Mouse (Mus musculus): ENCODE data around the gene 0610030E20Rik.
A peak's percentile ranks its signal among the peaks of the same experiment; 100 is the strongest.

Gene 0610030E20Rik

DNA sequence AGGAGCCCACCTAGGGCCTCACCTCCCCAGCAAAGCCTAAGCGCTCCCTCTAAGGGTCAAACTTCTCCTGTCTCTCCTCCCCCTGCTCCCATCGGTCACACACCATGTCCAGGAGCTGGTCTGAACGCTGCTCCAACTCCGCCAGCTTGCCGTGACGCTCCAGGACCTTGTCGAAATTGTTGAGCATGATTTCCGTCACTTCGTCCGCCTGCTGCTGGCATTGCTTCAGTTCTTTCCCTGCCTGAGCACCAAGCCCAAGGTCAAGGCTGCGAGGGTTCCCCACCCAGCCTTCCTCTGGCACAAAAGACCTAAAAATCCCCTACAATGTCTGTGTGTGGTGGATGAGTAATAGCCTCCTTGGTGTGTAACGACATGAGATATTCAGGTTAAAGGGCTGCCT lies 23.0 kb downstream of the 0610030E20Rik start:
- peak in 1 of 2 experiments; percentile 28 for DNase-seq (ENCODE audit: low spot score in 2 of 2)

DNA sequence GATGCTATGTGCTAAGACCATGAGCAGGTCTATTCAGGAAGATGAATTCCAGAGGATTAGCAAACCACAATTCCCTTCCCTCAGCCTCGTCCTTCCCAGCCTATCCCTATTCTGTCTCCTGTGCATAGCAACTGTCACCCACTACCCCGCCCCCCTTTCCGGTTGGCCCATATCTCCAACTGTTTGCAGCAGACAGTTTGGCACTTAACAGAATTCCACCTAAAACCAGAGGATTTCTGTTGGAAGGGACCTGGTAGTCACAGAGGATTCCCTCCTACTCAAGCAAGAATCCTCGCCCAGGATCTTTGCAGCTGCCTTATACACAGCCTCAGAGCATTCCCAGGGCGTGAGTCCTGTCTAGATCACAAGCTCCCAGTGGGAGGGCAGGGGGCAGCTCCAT lies 24.0 kb downstream of the 0610030E20Rik start:
- no peak for DNase-seq (ENCODE audit: low spot score in 2 of 2)

DNA sequence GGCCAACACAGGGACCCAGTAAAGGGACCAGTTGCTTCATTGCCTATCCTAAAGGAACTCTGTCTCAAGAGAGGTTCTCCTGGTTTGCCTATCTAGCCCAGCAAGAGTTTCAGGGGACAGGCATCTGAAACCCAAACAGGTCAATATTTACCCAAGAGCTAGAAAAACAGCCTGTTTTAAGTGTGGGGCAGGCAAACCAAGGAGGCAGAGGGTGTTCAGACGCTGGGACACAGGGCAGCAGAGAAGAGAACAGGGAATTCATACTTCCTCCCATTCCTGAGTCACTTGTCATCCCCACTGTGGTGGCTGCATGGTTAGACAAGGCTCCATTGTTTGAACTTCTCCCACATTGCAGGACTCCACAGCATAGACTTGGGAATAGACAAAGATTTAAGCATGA lies 24.5 kb downstream of the 0610030E20Rik start:
- DNase-seq (ENCODE audit: low spot score in 2 of 2), result no peak

DNA sequence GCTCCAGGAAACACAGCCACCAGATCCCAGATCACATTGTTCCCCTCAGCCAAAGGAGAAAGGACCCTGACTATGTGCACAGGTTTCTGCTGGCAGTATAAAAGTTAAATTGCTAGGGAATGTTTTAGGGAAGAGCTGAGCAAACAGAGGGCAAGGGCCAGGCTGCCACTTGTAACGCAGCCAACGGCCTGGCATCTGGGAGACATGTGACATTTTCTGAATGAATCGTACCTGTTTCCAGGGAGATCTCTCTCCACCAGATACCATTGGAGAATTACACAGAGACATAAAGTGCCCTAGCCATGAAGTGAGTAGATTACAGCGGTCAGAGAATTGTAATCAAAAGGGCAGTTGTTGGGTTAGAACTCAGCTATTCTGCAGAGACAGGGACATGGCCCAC lies 26.1 kb downstream of the 0610030E20Rik start:
- no peak for DNase-seq (ENCODE audit: low spot score in 2 of 2)

DNA sequence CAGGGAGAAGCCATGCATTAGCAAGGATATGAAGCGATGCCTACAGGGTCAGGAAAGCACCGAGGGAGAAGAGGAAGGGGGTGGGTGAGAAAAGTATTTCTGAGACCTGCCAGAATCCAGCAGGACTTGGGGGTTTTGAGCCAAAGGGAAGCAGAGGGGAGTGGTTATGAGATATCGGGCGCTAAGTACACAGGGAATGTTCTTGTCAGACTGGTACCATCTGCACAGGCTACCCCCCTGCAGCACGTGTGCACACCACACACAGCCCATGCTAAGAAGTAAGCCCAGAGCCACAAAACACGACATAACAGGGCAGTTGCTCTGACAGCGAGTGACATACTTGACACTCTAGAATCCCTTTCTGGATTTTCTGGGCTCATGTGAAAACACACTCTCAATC lies 27.1 kb downstream of the 0610030E20Rik start:
- no peak for DNase-seq (ENCODE audit: low spot score in 2 of 2)

DNA sequence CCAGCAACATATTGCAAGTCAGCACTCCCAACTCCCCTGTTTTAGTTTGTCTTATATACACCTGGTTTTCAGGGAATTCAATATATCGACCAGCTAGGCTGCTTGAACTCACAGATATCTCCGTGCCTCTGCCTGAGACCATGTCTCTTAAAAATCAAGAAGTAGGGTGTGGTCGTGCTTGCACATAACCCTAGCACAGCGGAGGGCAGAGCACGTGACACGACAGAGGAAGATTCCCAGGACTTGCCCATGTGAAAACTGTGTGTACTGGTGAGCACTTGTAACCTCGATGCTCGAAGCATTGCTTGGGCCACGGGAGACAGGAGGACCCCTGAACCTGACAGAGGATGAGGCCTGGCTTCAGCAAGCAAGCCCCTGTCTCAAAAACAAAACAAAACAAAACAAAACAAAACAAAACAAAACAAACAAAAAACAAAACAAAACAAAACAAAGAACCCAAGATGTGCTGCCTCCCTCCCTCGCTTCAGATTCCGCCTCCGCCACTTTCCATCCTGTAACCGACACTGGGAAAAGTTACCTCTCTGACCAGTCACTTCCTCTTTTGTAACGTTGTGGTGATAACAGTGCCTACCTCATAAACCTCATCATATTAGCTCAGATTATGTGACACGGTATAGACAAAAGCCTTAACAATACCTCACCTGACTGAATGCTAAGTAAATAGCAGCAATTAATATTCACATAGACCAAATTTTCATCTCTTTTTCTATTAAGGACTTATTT lies 27.9 kb downstream of the 0610030E20Rik start:
- DNase-seq (ENCODE audit: low spot score in 2 of 2), result no peak

DNA sequence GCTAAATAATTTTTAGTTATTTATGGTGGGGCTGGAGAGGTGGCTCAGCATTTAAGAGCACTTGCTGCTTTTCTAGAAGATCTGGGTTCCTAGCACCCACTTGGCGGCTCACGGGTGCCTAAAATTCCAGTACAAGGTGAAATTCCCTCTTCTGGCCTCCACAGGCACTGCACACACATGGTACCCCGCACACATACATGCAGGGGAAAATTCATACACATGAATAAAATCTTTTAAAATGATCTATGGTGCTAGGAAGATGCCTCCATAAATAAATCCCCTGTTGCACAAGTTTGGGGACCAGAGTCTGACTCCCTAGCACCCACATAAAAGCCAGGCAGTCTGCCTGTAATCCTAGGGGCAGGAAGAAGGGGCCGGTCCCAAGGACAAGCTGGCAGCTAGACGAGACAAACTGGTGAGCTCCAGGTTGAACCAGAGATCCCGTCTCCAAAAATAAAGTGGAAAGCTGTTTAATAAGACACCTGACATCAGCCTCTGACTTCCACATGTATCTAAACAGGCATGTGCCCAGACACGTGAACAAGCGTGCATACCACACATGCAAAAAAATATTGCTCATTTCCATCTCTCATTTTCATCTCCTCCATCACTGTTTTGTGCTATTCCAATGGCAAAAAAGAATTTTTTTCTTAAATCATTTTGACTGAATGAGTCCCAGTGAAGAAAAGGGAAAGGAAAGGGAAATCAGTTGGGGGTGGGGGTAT lies 31.6 kb downstream of the 0610030E20Rik start:
- DNase-seq (ENCODE audit: low spot score in 2 of 2), result no peak

DNA sequence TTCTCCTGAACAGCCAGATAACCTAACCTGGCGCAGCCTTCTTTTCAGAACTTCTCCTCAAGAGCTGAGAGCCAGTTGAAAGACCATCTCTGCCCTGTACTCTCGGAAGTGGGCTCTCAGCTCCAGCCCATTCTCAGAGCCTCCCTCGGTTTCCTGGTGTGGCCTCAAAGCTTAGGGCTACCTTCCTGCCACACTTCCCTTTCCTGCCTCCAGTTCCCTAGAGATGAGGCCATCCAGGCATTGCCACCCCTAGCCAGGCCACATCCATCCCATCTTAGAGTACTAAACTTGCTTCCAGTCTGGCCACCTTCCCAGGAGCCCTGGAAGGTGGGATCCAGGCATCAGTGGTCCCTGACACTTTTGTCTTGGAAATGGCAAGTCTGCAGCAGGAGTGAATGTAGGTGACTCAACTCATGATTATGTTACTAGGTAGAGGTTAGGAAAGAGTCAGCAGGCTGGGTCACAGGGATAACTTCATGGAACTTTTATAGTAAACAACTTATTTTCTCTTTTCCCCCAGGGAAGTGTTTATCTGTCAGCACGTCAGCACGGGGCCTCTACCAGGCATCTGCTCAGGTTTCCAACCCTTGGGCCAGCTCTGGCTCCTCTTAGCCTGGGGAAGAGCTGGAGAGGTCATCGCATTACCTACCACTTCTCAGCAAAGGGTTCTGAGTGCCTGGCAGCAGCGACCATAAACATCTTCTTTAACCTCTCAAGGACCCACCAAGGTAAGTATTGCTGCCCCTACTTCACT lies 32.4 kb downstream of the 0610030E20Rik start:
- no peak for DNase-seq (ENCODE audit: low spot score in 2 of 2)

DNA sequence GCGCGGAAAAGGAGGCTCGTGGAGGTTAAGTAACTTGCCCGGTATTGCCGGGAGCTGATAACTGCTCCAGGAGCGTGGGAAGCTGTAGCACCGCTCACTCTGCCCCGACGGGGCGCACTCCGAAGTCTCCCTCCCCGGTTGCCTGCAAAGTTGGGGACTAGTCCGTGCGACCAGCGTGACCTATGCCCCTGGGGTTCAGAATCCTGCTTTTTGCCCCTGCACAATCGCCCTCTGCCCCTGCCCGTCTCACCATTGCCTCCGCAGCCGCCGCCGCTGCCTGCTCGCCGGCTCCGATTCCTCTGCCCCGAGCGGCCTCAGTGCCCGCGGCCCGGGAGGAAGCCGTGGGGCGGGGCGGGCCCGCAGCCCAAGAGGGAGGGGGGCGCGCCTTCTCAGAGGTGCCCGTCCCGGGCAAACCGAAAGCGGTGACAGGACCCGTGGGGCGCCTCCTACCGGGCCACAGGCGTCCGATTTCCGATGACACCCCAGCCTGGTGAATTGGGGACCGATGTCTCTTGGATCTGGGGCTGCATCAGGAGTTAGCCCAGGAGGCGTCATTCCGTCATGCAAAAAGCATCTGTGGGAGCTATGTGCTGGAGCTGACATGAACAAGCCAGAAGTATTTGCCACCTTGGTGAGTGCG lies 33.1 kb downstream of the 0610030E20Rik start, which contains the start of gene Vamp5:
Gene Vamp5, minus strand, starts transcription at position 338 of the 640 bp plus-strand sequence.
- peak; percentile 80 to 86 for DNase-seq (ENCODE audit: low spot score in 2 of 2)

DNA sequence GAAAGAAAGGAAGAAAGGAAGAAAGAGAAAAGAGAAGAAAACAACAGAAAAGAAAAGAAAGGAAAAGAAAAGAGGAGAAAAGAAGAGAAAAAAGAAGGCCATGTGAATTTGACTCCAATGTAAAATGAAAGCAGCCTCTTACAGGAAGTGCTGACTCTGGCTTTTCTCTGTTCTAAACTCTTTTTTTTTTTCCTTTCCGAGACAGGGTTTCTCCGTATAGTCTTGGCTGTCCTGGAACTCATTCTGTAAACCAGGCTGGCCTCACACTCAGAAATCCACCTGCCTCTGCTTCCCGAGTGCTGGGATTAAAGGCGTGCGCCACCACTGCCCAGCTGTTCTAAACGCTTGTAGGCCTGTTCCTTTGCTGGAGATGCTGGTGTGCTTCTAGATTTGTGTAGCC lies 35.4 kb downstream of the 0610030E20Rik start:
- DNase-seq (ENCODE audit: low spot score in 2 of 2), result no peak

DNA sequence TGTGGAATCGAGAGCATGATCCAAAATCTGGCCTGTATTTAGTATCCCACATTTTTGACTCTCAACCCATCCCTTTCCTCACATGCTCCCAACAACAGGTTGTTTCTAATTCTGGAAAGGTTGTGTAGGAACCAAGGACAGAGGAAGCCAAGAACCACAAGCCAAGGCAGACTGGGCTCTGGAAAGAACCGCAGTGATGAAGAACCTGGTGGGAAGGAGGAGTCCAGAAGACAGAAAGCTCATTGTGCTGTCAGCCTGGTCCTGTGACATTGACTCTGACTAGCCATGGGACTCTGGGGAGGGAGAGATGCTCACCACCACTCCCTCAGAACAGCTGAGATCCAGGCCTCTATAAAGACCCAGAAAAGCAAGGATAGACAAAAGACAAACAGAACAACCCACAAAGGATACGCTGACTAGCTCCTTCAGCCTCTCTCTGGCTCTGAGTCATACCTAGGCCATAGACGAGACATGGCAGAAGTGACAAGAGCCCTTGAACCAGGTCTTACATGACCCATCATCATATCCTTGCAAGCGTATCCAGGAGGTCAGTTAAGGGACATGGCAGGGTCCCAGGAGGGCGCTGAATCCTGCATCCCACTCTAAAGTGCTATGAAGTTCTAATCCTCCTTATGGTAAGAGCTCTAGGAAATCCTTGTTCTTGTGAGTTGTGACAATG lies 36.2 kb downstream of the 0610030E20Rik start:
- no peak for DNase-seq (ENCODE audit: low spot score in 2 of 2)

DNA sequence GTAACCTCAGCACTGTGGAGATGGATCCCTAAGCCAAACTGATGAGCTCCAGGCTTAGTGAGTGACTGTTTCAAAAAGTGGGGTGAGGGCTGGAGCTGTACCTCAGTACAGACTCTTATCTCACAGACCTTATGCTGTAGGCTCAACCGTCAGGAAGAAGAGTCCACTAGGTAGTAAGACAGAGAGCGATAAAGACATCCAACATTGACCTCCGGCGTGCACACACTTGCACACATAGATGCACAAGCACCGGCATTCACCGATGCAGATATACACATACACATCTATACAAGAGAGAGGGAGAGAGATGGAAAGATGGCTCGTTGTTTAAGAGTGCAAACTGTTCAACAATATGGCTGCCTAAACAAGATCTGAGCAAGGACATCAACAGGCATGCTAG lies 36.8 kb downstream of the 0610030E20Rik start:
- DNase-seq (ENCODE audit: low spot score in 2 of 2), result no peak

DNA sequence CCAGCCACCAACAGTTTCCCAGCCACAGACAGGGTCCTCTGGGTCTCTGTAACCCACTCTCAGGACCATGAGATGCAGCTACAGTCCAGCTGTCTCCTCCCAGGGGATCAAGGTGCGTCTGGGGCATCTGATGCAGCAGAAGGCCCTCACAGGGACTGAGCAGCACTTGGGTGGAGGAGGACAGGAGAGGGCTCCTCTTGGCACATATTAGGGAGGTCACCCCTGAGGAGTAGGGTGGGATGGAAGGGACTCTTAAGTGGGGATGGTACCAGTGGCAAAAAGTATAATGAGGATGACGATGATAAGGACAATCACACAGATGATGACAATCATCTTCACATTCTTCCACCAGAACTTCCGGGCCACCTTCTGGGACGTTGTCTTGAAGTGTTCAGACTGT lies 38.1 kb downstream of the 0610030E20Rik start:
- DNase-seq (ENCODE audit: low spot score in 2 of 2), result no peak

DNA sequence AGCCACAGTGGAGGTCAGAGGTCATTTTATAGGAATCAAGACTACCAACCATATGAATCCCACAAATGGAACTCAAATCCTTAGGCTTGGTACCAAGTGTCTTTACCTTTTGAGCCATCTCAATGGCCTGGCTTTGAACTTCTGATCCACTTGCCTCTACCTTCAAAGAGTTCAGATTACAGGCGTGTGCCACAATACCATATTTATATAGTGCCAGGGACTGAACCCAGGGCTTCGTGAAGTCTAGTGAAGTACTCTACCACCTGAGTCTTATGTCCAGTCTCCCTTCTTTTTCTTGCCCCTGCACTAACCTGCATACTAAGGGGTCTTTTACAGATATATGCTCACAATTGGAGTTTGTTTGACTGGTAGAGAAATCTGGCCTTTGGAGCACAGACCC lies 39.4 kb downstream of the 0610030E20Rik start:
- no peak for DNase-seq (ENCODE audit: low spot score in 2 of 2)

DNA sequence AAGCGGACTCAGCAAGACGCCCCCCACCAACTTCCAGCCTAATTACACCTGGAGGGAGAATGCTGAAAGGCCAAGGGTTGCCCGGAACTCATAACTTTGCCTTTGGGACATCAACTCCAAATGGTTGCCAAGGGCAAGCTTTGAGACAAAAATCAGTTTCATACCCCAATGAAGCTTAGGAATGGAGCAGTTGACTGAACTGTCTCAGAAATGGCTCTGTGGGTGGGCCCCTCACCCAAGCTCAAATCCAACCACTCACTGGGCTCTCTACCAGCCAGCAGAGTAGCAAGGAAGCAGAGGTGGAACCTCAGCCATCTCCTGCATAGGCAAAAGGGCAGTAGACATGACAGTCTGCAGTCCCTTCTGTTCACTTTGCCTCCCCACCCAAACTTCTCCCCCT lies 40.7 kb downstream of the 0610030E20Rik start:
- no peak for DNase-seq (ENCODE audit: low spot score in 2 of 2)

DNA sequence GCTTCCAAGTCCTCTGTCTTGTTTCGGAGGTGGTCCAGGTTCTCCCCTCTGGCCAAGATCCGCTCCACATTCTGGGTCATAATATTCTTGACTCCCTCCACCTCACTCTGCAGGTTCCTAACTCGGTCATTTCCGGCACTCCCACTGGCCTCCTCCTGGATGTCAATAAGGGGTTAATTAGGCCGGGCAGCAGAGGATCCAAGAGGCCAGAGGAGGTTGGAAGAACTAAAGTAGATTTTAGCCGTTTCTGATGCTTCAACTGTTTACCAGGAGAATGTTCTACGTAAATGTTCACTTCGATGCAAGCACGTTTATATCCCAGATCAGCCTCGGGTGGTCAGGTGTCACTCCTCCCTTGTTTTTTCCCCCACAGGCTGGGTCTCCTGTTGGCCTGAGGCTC lies 41.1 kb downstream of the 0610030E20Rik start:
- no peak for DNase-seq (ENCODE audit: low spot score in 2 of 2)

DNA sequence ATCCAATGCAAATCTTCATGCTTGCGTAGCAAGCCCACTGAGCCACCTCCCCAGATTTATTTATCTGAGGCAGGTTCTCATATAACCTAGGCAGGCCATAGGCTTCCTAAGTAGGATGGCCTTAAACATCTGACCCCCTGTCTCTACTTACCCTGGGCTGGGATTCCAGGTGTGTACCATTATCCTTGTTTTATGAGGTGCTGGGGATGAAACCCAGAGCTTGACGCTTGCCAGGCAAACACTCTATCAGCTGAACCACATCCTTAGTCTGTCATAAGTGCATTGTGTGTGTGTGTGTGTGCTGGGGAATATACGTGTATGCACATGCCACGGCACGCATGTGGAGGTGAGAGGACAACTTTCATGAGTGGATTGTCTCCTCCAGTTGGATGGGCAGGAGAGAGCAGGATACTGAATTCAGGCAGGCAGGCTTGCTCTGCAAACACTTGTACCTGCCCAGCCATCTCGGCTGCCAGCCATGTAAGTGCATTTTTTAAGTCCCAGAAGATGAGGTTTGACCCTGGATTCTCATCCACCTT lies 41.7 kb downstream of the 0610030E20Rik start:
- DNase-seq (ENCODE audit: low spot score in 2 of 2), result no peak

DNA sequence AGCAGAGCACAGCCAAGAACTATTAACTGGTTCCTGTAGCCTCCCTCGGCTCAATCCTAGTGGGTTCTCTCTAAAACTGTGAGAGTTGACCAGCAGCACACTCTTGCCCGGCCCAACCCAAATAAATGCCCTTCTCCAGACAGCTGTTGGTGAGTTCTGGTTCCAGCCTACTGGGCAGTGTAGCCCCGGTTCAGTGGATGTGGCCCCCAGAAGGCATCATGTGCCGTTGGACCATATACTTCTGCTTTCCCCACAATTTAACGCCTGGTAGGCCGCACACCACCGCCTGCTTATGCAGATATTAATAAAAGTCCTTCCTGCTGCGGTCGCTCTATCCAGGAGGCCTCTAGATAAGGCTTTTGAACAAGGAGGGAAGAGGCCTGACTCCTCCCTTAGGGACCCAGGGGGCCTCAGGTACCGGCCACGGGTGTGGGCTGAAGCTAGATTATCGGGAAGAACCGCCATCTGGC lies 42.4 kb downstream of the 0610030E20Rik start:
- no peak for DNase-seq (ENCODE audit: low spot score in 2 of 2)

DNA sequence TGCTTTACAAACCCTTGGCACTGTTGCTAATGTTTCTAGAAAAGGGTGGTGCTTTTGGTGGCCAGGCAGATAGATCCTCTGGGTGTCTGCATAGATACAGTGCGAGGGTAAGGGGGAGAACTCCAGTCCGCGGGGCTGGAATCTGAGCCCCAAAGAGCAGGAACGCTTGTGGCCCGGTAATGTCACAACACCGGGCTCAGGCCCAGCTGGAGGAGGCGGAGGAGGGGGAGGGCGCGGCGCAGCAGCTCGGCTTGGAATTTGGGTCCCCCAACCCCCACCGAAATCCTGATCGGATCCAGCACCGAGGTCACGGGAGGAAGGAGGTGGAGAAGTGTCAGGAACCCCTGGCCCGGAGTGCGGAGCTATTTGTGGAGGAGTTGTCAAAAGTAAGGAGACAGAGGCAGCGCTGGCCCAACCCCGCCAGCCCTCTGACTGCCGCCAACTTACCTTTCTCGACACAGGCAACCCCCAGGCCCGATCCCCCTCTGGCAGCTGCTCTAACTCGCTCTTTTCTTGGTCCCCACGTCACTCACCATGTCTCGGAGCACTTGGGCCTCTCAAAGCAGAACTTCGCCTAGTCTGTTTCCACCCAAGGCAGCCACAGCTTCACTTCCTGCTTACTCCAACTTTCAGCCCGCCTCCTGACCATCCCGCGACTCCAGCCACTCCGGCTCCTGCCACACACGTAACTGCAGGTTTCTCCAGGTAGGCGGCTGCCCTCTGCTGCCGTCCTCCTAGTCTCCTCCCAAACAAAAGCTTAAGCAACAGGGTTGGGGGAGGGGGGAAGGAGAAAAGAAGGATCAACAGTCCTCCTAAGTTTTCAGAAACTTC lies 43.0 kb downstream of the 0610030E20Rik start, which contains the start of gene Vamp8:
Gene Vamp8, minus strand, starts transcription at position 763 of the 831 bp plus-strand sequence.
- peak; percentile 79 to 87 for DNase-seq (ENCODE audit: low spot score in 2 of 2)
